Mouse (Mus musculus) liver (tissue): ENCODE results near the gene Acox3.

Source experiments
- DNase-seq: peaks from one replicate; pipeline ENCODE4 v3.0.0-alpha.2; 2020; ENCODE audit warnings: mixed read lengths

The Acox3 gene

DNA sequence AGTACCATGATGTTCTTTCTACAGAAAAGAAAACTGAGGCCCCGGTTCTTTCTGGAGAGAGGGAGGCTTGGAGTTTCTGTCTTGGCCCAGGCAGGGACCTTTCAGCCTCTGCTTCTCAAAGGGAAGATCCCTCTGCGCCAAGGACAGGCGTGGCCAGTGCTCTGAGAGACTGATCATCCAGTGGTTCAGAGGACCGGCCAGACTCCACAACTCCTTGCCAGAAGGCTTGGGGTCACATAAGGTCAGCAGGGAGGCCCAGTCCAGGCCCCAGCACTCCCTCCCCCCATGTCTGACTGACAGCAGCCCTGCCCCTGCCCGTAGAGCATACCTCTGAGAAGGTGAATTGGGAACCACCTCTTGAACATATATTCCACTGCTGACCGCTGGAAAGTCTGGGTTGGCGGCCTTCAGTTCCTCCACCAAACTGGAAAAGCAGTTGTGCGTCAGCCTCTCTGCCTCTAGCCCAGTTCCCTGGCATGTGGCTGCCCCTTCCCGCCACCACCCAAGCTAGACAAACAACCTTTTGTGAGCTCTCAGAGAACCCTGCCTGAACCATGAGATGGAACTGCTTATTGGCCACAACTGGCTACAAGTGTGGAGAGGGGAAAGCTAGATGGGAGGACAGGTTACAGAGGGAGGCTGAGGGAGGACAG lies 71.0 kb downstream of the Acox3 start:
- no peak for DNase-seq

DNA sequence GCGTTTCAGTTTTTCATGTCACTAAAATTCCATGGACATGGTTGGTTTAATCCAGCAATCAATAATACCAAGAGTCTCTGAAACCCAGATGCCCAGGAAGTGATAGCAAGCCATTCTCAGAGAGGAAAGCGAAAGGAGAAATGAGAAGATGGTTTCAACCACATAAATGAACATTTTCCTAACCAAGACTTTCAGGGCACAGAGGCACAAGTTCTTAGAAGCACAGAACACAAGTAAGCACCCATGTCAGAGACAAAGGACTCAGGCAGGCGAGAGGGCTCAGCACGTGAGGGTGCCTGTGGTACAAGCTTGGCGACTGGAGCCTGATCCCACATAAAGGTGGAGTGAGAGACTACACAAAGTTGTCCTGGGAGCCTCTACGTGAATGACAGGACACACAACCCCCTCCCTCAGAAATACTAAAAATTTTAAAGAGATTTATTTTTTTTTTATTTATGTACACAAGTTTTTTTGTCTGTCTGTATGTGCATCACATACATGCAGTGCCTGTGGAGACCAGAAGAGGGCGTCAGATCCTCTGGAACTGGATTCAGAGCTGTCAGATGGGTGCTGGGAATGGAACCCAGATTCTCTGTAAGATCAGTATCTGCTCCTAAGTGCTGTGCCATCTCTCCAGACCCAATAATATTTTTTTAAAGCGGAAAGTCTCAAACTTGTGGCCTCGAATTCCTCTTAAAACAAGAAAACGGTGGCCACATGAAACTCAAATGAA lies 73.1 kb downstream of the Acox3 start:
- DNase-seq = no peak

- DNase-seq = no peak
Measured at GRCm38 (mm10) chr5:35659503-35659902, 76.7 kb downstream of the Acox3 start.

DNA sequence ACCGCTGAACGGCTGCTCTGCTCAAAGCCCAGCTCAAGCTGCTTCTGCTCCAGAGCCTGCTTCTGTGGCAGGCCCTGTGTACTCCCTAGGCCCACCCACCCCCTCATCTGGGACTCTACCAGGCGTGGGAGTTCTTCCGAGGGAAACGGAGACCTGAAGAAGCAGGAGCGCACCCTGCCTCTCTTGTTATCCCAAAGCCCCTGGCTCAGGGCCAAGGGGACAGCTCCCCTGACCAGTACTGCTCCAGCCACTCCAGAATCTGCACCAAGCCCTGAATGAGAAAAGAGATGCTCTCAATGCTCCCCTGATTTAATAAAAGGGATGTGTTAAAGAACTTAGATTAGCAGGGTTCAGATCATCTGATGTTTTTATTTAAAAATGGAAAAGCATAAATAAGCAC lies 78.4 kb downstream of the Acox3 start:
- no peak for DNase-seq

GRCm38 (mm10) chr5:35662021-35662545 lies 79.2 kb downstream of the Acox3 start:
- DNase-seq = no peak
